Mouse (Mus musculus): ENCODE measurements around the gene Daam1. TPM values are rescaled to one million over a fixed set of nuclear protein-coding genes. Genes with fewer than 3 reads are reported as not detected.

The Daam1 gene
- total RNA-seq, 2 experiments from 2014 or later, result 18.8 to 21.2 TPM

DNA sequence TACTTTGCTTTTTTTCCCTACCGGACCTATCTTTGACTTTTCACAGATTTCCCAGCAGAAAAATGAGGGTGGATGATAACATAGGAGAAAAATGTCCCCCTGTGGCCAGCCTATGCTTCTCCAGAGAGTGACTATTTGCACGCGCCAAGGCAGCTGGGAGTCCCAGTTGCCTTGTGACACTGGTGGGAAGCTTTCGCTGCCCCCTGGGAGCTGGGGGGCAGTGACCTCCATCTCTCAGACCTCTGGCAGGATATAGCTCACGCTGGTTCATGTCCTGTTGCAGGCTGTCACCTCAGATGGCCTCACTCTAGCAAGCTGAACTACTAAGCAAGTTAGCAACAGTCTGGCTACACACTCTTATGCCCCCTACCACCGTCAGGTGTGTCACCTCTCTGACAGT, 200.9 kb downstream of the Daam1 start:
- DNase-seq (ENCODE audit: low spot score in 2 of 2), result no peak

DNA sequence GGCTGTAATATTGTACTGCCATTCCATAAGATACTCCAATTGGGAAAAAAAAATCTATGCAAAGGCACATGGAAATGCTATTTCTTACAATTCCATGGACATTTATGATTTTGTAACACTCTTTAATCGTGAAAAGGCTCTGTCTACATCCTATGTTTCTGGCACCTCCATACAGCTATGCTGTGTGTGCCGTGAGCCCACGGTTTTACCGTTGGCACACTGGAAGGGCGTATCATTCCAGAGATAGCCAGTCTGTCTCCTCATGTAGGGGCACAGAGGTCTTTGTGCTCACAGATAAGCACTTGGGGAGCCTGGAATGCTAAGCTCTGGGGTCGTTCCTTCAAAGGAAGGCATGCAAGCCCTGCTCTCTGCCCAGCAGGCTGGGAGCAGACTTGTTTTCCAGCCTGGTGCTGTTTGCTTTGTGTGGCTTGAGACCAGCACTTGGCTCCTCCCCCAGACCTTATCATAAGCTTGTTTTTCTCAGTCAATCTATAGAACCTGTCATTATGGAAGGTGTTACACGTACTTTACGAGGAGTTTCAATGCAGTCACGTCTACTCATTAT, 205.3 kb downstream of the Daam1 start:
- DNase-seq (ENCODE audit: low spot score in 2 of 2), result no peak

DNA sequence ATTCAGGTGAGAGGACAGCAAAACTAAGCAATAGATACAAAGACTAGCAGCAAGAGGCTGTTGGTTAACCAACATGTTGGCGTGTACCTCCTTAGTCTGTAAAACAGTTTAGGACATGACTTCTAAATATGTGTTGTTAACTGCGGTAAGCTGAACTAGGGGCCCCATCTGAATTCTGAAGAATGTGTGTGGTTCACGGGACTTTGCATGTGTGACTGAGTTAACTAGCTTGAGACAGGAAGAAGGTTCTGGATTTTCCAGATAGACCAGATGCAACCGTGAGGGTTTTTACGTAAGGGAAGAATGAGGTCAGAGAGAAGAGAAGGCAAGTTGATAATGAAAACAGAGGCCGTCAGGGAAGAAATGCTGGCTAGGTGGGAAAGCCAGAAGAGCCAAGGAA, 206.2 kb downstream of the Daam1 start:
- DNase-seq (ENCODE audit: low spot score in 2 of 2), result no peak

DNA sequence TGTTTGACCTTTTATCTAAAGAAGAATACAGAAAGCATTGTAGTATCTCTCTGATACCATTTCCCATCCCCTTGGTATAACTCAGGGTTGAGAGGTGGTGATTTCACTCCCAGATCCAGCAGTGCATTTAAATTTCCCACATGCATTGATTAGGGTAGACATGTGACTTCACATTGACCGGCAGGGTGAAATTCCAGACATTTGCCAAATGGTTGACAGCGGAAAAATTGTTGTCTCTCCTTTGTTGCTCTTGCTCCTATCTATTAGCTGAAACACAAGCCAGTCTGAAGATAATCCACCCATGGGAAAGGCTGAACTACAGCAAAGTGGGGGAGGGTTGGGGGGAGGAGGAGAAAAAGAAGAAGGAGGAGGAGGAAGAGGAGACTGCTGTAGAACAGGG, 208.0 kb downstream of the Daam1 start:
- DNase-seq (ENCODE audit: low spot score in 2 of 2), result no peak

DNA sequence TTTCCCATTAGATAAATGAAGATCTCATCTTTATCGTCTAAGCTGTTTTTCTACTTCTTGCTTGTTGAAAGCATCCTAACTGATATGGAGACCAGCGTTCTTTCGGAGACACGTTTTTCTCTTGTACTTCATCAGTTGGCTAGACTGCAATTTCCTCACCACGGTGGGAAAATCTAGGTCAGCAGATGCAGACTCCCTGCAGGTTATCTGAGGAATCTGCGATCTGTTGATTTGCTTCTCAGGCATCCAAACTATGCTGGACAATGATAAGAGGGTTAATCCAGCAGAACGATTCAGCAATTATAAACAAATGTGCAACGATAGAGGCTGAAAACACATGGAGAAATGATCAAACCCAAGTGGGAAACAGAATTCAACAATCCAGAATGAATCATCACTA, 208.6 kb downstream of the Daam1 start:
- DNase-seq (ENCODE audit: low spot score in 2 of 2), result no peak

DNA sequence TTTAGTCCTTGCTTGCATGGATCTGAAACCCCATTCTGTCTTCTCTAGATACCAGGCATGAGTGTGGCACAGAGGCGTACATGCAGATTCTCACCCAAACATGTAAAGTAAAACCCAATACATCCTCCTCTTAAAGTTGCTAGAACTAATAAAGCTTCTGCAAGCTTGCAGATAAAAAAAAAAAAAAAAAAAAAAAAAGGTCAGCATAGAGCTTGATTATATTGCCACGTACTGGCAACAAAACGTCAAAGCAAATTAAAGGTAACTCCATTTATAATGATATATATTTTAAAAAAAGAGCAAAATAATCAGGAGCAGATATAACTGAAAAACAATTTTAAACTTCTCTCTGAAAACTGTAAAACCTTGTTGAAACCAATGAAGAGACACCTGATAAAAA, 210.4 kb downstream of the Daam1 start:
- DNase-seq (ENCODE audit: low spot score in 2 of 2), result no peak

Other genes with a start within 250 kb of the Daam1 start
- gene Gpr135, start 240.0 kb downstream of the Daam1 start, total RNA-seq (2021), result 1 to 10 TPM; 2.4 to 3.1 TPM

Measured in adrenal gland, adult 18-20 months (tissue).